Mouse (Mus musculus): Measurements from ENCODE around the gene Selenos. TPM values are rescaled to one million over a fixed set of nuclear protein-coding genes. Genes with fewer than 3 reads are reported as not detected.

The Selenos gene
- polyA plus RNA-seq, 1 experiment: 72.5 TPM

GRCm38 (mm10) chr7:66107206-66107605 is 27.8 kb downstream of the Selenos start:
- Histone ChIP-seq H3K4me1 (replicated peaks; ENCODE audit: control insufficient read depth, insufficient read depth, low read length) (peaks cover 7% of the 10 kb centered on the region), H3K4me3 (ENCODE audit: control insufficient read depth, insufficient read depth, low read length) (no peak overlapping the region), H3K27ac (ENCODE audit: control insufficient read depth, insufficient read depth, low read length) (no peak overlapping the region), H3K27me3 (ENCODE audit: control insufficient read depth, insufficient read depth, low read length) (no peaks in the 10 kb centered on the region), H3K36me3 (ENCODE audit: control insufficient read depth, insufficient read depth, low read length) (no peaks in the 10 kb centered on the region)
- TF ChIP-seq POLR2A (IDR thresholded peaks at IDR 0.05; ENCODE audit: control insufficient read depth, extremely low read depth, insufficient read depth, low read length, poor library complexity): no peak
- TF ChIP-seq CTCF (IDR thresholded peaks at IDR 0.05; ENCODE audit: borderline replicate concordance, control insufficient read depth, extremely low read depth, insufficient read depth, low read length, poor library complexity): no peak
- WGBS: 85% methylated on average over 11 of the region's 11 CpGs
- DNase-seq: no peak

GRCm38 (mm10) chr7:66107930-66108329 is 28.5 kb downstream of the Selenos start:
- WGBS: 19% methylated on average over 7 of the region's 7 CpGs
- no peak overlapping the region for H3K4me3 ChIP-seq (ENCODE audit: control insufficient read depth, insufficient read depth, low read length)
- peaks cover 7% of the 10 kb centered on the region for H3K4me1 ChIP-seq (replicated peaks; ENCODE audit: control insufficient read depth, insufficient read depth, low read length)
- H3K27ac ChIP-seq (ENCODE audit: control insufficient read depth, insufficient read depth, low read length): no peak overlapping the region
- H3K27me3 ChIP-seq (ENCODE audit: control insufficient read depth, insufficient read depth, low read length): no peaks in the 10 kb centered on the region
- H3K36me3 ChIP-seq (ENCODE audit: control insufficient read depth, insufficient read depth, low read length): no peaks in the 10 kb centered on the region
- DNase-seq: no peak
- TF ChIP-seq POLR2A (IDR thresholded peaks at IDR 0.05; ENCODE audit: control insufficient read depth, extremely low read depth, insufficient read depth, low read length, poor library complexity): no peak

GRCm38 (mm10) chr7:66108961-66109854 is 29.8 kb downstream of the Selenos start, which contains the start of gene Chsy1:
Chsy1 (plus strand) TSS chr7:66109515.
- Histone ChIP-seq H3K27me3 (ENCODE audit: control insufficient read depth, insufficient read depth, low read length) (no peaks in the 10 kb centered on the region), H3K36me3 (ENCODE audit: control insufficient read depth, insufficient read depth, low read length) (no peaks in the 10 kb centered on the region), H3K4me3 (ENCODE audit: control insufficient read depth, insufficient read depth, low read length) (peak within 1 kb of the TSS; percentile 66), H3K27ac (ENCODE audit: control insufficient read depth, insufficient read depth, low read length) (no peak within 1 kb of the TSS), H3K4me1 (replicated peaks; ENCODE audit: control insufficient read depth, insufficient read depth, low read length) (peaks cover 7% of the 10 kb centered on the region)
- 0 out of 2 replicates have a peak, but pooled peaks have one; percentile 12 for TF ChIP-seq POLR2A (IDR thresholded peaks at IDR 0.05; ENCODE audit: control insufficient read depth, extremely low read depth, insufficient read depth, low read length, poor library complexity)
- no peak; the same call in 1 of the 2 replicates for TF ChIP-seq CTCF (IDR thresholded peaks at IDR 0.05; ENCODE audit: borderline replicate concordance, control insufficient read depth, extremely low read depth, insufficient read depth, low read length, poor library complexity)
- peak; percentile 90 for DNase-seq
- 11% methylated on average over 123 of the region's 123 CpGs for WGBS

- no peak overlapping the region for H3K27ac ChIP-seq (ENCODE audit: control insufficient read depth, insufficient read depth, low read length)
- no peaks in the 10 kb centered on the region for H3K27me3 ChIP-seq (ENCODE audit: control insufficient read depth, insufficient read depth, low read length)
- peaks cover 12% of the 10 kb centered on the region for H3K4me1 ChIP-seq (replicated peaks; ENCODE audit: control insufficient read depth, insufficient read depth, low read length)
- TF ChIP-seq POLR2A (IDR thresholded peaks at IDR 0.05; ENCODE audit: control insufficient read depth, extremely low read depth, insufficient read depth, low read length, poor library complexity) (no peak), CTCF (IDR thresholded peaks at IDR 0.05; ENCODE audit: borderline replicate concordance, control insufficient read depth, extremely low read depth, insufficient read depth, low read length, poor library complexity) (peak; percentile 51; the same call in 1 of the 2 replicates)
- DNase-seq: peak; percentile 66
- peak overlapping the region; percentile 48 for H3K4me3 ChIP-seq (ENCODE audit: control insufficient read depth, insufficient read depth, low read length)
- no peaks in the 10 kb centered on the region for H3K36me3 ChIP-seq (ENCODE audit: control insufficient read depth, insufficient read depth, low read length)
- 7% methylated on average over 76 of the region's 77 CpGs for WGBS
These were observed 30.6 kb downstream of the Selenos start for GRCm38 (mm10) chr7:66109855-66110635.

GRCm38 (mm10) chr7:66110636-66111112 is 31.2 kb downstream of the Selenos start:
- H3K4me3 ChIP-seq (ENCODE audit: control insufficient read depth, insufficient read depth, low read length): no peak overlapping the region
- H3K4me1 ChIP-seq (replicated peaks; ENCODE audit: control insufficient read depth, insufficient read depth, low read length): peaks cover 13% of the 10 kb centered on the region
- DNase-seq: peak; percentile 21
- no peaks in the 10 kb centered on the region for H3K27me3 ChIP-seq (ENCODE audit: control insufficient read depth, insufficient read depth, low read length)
- no peak overlapping the region for H3K27ac ChIP-seq (ENCODE audit: control insufficient read depth, insufficient read depth, low read length)
- no peaks in the 10 kb centered on the region for H3K36me3 ChIP-seq (ENCODE audit: control insufficient read depth, insufficient read depth, low read length)
- no peak for TF ChIP-seq POLR2A (IDR thresholded peaks at IDR 0.05; ENCODE audit: control insufficient read depth, extremely low read depth, insufficient read depth, low read length, poor library complexity)
- TF ChIP-seq CTCF (IDR thresholded peaks at IDR 0.05; ENCODE audit: borderline replicate concordance, control insufficient read depth, extremely low read depth, insufficient read depth, low read length, poor library complexity): no peak
- 6% methylated on average over 10 of the region's 10 CpGs for WGBS

GRCm38 (mm10) chr7:66111211-66111610 is 31.8 kb downstream of the Selenos start:
- no peak for DNase-seq
- no peak overlapping the region for H3K4me3 ChIP-seq (ENCODE audit: control insufficient read depth, insufficient read depth, low read length)
- H3K27ac ChIP-seq (ENCODE audit: control insufficient read depth, insufficient read depth, low read length): no peak overlapping the region
- no peaks in the 10 kb centered on the region for H3K27me3 ChIP-seq (ENCODE audit: control insufficient read depth, insufficient read depth, low read length)
- peaks cover 18% of the 10 kb centered on the region for H3K4me1 ChIP-seq (replicated peaks; ENCODE audit: control insufficient read depth, insufficient read depth, low read length)
- H3K36me3 ChIP-seq (ENCODE audit: control insufficient read depth, insufficient read depth, low read length): no peaks in the 10 kb centered on the region
- 86% methylated on average over 10 of the region's 10 CpGs for WGBS
- TF ChIP-seq CTCF (IDR thresholded peaks at IDR 0.05; ENCODE audit: borderline replicate concordance, control insufficient read depth, extremely low read depth, insufficient read depth, low read length, poor library complexity) (no peak), POLR2A (IDR thresholded peaks at IDR 0.05; ENCODE audit: control insufficient read depth, extremely low read depth, insufficient read depth, low read length, poor library complexity) (no peak)

Data from thymus, adult 2 months (tissue).